Mouse (Mus musculus) heart, embryonic 14.5 days (tissue): ENCODE measurements at regions not wholly inside any gene's neighbourhood (a gene's known extent, or its start where the extent isn't known, plus 50 kb on each side); places are given as distances from the start of the nearest gene placed in this dataset.

Source experiments
- ATAC-seq: fragments of 200-750 bp; cut with Nextera tagmentation; 2 replicates; pipeline ENCODE4 v1.8.0; 2017; ENCODE audit warnings: low read depth, moderate TSS enrichment; ENCODE audit not compliant: insufficient number of reproducible peaks, insufficient read depth, low FRiP score
- H3K27ac ChIP-seq, 2 experiments: fragments of 200-500 bp in 1 of 2; fragments of 300-500 bp in 1 of 2; sonication (generic) in 1 of 2; replicated peaks in 1 of 2; 2 replicates each; pipeline ENCODE4 v1.5.1; 2012 to 2014; ENCODE audit warnings: low read depth in 2 of 2, low read length in 2 of 2, control low read depth in 1 of 2, mild to moderate bottlenecking in 1 of 2, mixed read lengths in 1 of 2; ENCODE audit not compliant: control insufficient read depth in 1 of 2, insufficient read depth in 1 of 2
- H3K27me3 ChIP-seq: fragments of 300-500 bp; sonication (generic); 2 replicates; pipeline ENCODE4 v1.6.1; 2014; ENCODE audit warnings: mild to moderate bottlenecking, low read length, control low read depth; ENCODE audit not compliant: control insufficient read depth, insufficient read depth
- H3K36me3 ChIP-seq: fragments of 300-500 bp; sonication (generic); 2 replicates; pipeline ENCODE4 v1.6.1; 2014; ENCODE audit warnings: mild to moderate bottlenecking, control low read depth, low read length, mixed read lengths; ENCODE audit not compliant: control insufficient read depth, insufficient read depth
- H3K4me1 ChIP-seq, 2 experiments: fragments of 200-500 bp in 1 of 2; fragments of 300-500 bp in 1 of 2; sonication (generic) in 1 of 2; 2 replicates each; pipeline ENCODE4 v1.6.1; 2012 to 2014; ENCODE audit warnings: low read length in 2 of 2, control low read depth in 1 of 2, mixed read lengths in 1 of 2; ENCODE audit not compliant: control insufficient read depth in 2 of 2, insufficient read depth in 2 of 2
- H3K4me2 ChIP-seq: fragments of 300-500 bp; sonication (generic); 2 replicates; pipeline ENCODE4 v1.6.1; 2014; ENCODE audit warnings: mild to moderate bottlenecking, low read length
- H3K4me3 ChIP-seq, 2 experiments: fragments of 200-500 bp in 1 of 2; fragments of 300-500 bp in 1 of 2; sonication (generic) in 1 of 2; 2 replicates each; pipeline ENCODE4 v1.5.1; 2012 to 2014; ENCODE audit warnings: low read length in 2 of 2, mild to moderate bottlenecking in 2 of 2, control low read depth in 1 of 2, low read depth in 1 of 2, moderate library complexity in 1 of 2; ENCODE audit not compliant: control insufficient read depth in 1 of 2, insufficient read depth in 1 of 2
- H3K9ac ChIP-seq: fragments of 300-500 bp; sonication (generic); 2 replicates; pipeline ENCODE4 v1.6.1; 2014; ENCODE audit warnings: mild to moderate bottlenecking, low read length
- H3K9me3 ChIP-seq: fragments of 300-500 bp; sonication (generic); 2 replicates; pipeline ENCODE4 v1.6.1; 2016; ENCODE audit warnings: low read length, control low read depth; ENCODE audit not compliant: control insufficient read depth
- WGBS: fragments of 180-500 bp; shearing (Covaris S2); extraction: QIAGEN DNeasy Blood & Tissue Kit; methylation state at CpG from one replicate; pipeline ENCODE4 v1.1.7; 2014; 5-methylcytosine and 5-hydroxymethylcytosine counted together

GRCm38 (mm10) chr12:68605417-68606000, 553.5 kb downstream of the Rps29 start:
- no peaks in the 10 kb centered on the region for H3K36me3 ChIP-seq
- no peaks in the 10 kb centered on the region for H3K4me1 ChIP-seq
- H3K27ac ChIP-seq, result no peak overlapping the region
- H3K4me3 ChIP-seq, result no peak overlapping the region
- H3K9me3 ChIP-seq, result no peaks in the 10 kb centered on the region
- no peaks in the 10 kb centered on the region for H3K27me3 ChIP-seq
- no peak overlapping the region for H3K9ac ChIP-seq
- H3K4me2 ChIP-seq, result no peak overlapping the region
- 83% methylated on average over 10 of the region's 10 CpGs for WGBS
- ATAC-seq, result no peak

DNA sequence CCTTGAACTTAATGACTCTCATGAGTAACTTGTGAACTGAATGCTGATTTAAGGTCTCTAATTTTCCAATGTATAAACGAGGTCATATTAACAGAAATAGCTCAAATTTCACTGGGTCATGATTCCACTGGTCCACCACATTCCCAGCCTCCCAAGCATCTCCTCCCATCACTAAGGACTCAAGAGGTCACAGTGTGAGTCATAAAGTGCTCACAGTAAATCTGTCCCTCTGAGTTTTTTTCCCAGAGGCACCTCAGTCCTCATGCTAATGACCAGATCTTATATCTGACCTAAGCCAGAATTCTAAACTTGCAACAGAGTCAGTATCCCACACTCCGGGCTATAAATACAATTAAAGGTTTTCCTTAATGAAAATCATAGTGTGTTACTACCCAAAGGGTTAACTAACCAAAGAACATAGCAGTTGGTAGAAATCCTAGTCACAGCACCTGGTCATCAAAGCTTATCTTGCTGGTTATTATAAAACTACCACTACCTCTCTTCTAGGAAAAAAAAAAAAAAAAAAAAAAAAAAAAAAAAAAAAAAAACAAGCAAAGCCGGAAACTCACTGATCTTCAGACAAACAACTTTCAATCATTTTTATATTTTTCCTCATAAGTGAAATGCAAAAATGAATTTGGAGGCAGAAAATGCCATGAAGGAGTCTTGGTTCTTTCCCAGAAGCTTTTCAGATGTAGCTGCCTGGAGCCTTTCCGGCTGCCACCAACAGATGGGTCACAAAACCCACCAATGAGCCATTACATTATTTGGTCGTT, 554.3 kb downstream of the Rps29 start:
- Histone ChIP-seq H3K27me3 (no peaks in the 10 kb centered on the region), H3K9ac (no peak overlapping the region), H3K36me3 (no peaks in the 10 kb centered on the region), H3K4me1 (no peaks in the 10 kb centered on the region), H3K9me3 (no peaks in the 10 kb centered on the region), H3K4me2 (no peak overlapping the region), H3K27ac (no peak overlapping the region), H3K4me3 (no peak overlapping the region)
- ATAC-seq, result no peak
- 75% methylated on average over 5 of the region's 5 CpGs for WGBS

DNA sequence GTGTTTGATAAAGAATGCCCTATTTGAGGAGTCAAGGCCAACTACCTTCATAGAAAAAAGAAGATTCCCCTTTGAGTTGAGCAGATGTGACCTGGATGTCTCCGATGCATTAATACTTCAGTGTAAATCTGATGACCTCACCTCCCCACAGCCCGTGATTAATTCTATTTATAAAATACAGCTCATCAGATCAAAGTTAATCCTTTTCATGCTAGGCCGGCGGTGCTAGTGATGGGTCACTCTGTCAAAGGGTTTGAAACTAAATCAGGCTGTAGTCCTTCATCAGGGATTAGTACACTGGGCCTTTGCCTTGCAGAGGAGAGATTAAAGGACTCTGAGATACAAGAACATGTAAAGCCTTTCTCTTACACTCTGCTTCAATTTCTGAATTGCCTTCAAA, 556.3 kb downstream of the Rps29 start:
- 55% methylated on average over 4 of the region's 4 CpGs for WGBS
- no peak overlapping the region for H3K4me3 ChIP-seq
- H3K4me2 ChIP-seq, result no peak overlapping the region
- H3K27me3 ChIP-seq, result no peaks in the 10 kb centered on the region
- H3K9me3 ChIP-seq, result no peaks in the 10 kb centered on the region
- H3K4me1 ChIP-seq, result no peaks in the 10 kb centered on the region
- no peak overlapping the region for H3K27ac ChIP-seq
- no peaks in the 10 kb centered on the region for H3K36me3 ChIP-seq
- ATAC-seq, result no peak
- no peak overlapping the region for H3K9ac ChIP-seq

GRCm38 (mm10) chr12:68601366-68601765, 557.6 kb downstream of the Rps29 start:
- H3K27me3 ChIP-seq, result no peaks in the 10 kb centered on the region
- no peak overlapping the region for H3K9ac ChIP-seq
- no peak overlapping the region for H3K27ac ChIP-seq
- H3K36me3 ChIP-seq, result no peaks in the 10 kb centered on the region
- H3K4me3 ChIP-seq, result no peak overlapping the region
- H3K9me3 ChIP-seq, result no peaks in the 10 kb centered on the region
- no peak overlapping the region for H3K4me2 ChIP-seq
- no peaks in the 10 kb centered on the region for H3K4me1 ChIP-seq
- no peak for ATAC-seq

- Histone ChIP-seq H3K9me3 (no peaks in the 10 kb centered on the region), H3K4me3 (no peak overlapping the region), H3K4me1 (no peaks in the 10 kb centered on the region), H3K36me3 (no peaks in the 10 kb centered on the region), H3K9ac (no peak overlapping the region), H3K4me2 (no peak overlapping the region), H3K27me3 (no peaks in the 10 kb centered on the region), H3K27ac (no peak overlapping the region)
- WGBS, result 66% methylated on average over 7 of the region's 7 CpGs
- ATAC-seq, result no peak
Measured at GRCm38 (mm10) chr12:68599681-68600596, 559.0 kb downstream of the Rps29 start.

DNA sequence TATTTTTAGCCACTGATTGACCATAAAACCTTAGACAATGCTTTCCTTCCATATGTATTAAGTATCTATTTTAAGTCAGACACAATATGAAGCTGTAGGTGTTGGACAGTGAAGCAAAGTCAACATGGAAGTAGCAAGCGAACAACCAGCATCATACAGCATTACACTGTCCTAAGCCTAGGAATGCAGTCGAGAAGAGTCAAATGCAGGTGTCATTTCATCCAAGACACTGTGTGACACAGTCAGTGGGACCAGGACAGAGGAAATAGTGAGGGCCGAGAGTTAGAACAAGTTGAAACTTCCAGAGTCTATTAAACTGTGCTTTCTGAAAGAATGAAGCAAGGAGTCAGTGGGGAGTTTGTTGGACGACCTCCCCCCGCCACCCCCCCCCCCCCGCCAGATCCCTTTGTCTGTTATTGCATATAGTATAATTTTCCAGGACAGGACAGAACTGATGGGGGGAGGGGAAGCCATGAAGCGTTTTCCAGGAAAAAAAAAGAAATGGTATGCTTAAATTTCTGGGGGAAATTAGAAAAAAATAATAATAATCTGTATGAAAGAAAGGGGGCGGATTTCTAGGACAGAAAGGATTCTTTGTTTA, 559.9 kb downstream of the Rps29 start:
- Histone ChIP-seq H3K4me2 (no peak overlapping the region), H3K4me1 (no peaks in the 10 kb centered on the region), H3K9me3 (no peaks in the 10 kb centered on the region), H3K4me3 (no peak overlapping the region), H3K27me3 (no peaks in the 10 kb centered on the region), H3K9ac (no peak overlapping the region), H3K36me3 (no peaks in the 10 kb centered on the region), H3K27ac (no peak overlapping the region)
- WGBS, result 82% methylated on average over 8 of the region's 8 CpGs
- ATAC-seq, result no peak

GRCm38 (mm10) chr12:68585524-68585872, 573.5 kb downstream of the Rps29 start:
- Histone ChIP-seq H3K9ac (no peak overlapping the region), H3K4me3 (no peak overlapping the region), H3K4me1 (peaks cover 0 to 11% of the 10 kb centered on the region in 2 experiments; a peak in 3 of 4 replicates), H3K36me3 (no peaks in the 10 kb centered on the region), H3K27ac (no peak overlapping the region; a peak in 1 of 4 replicates), H3K4me2 (no peak overlapping the region), H3K27me3 (no peaks in the 10 kb centered on the region), H3K9me3 (no peaks in the 10 kb centered on the region)
- ATAC-seq, result no peak
- WGBS, result 83% methylated on average over 3 of the region's 3 CpGs
